Mouse (Mus musculus): Measurements from ENCODE around the gene Armh2. TPM values are rescaled to one million over a fixed set of nuclear protein-coding genes. Genes with fewer than 3 reads are reported as not detected.

The Armh2 gene
- total and polyA plus RNA-seq, 3 experiments = 0.19 TPM; not detected in 2

DNA sequence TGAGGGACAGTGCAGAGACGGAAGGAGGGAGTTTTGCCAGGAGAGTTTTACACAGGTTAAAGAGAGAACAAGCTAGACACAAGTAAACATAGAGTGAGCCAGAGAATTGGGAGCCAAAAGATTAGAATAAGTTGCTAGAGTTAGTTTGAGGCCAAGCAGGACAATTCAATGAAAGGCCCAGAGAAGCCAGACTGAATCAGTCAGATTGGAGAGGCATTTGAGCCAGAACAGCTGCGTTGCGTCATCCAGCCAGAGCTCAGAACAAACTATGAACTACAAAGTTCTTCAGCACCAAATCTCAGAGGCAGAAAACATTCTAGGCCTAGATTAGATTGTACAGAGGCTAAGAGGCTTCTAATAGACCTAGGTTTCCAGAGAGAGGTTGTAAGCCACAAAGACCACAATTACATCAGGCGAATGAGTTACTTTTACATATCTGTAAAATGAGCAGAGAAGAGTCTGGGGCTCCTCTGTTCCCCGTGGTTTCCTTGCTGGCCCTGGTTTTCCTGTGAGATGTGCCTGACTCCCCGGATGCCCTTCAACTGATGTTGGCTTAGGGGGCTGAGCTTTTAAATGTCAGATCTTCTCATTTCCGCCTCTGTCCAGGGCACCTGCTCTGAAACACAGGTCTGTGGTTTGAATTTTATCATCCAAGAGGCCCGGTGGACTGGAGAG, 37.8 kb downstream of the Armh2 start (continued):
- TF ChIP-seq MAFK (IDR thresholded peaks at IDR 0.05; ENCODE audit: borderline replicate concordance, low read depth, low read length) = no peak

DNA sequence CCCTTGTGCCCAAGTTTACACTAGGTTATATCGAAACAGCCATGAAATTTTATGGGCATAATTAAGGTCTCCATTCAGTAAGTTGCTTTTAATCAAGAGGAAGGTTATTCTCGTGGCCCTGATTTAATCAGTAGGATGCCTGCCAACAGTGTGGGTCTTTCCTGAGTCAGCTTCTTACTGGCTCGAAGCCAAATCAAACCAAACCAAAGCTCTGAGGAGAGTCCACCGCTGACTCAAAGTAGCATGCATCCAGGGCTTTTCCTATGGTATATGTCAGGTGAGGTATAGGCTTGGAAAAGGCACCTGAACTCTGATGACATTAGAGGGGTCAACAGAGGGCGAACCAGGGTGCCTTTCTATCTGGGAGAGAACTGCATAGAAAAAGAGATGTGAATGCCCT, 40.9 kb downstream of the Armh2 start:
- Histone ChIP-seq H3K4me3 (ENCODE audit: control insufficient read depth in 1 of 2, insufficient read depth in 1 of 2, low read depth in 2 of 2, low read length in 2 of 2) (no peak overlapping the region), H3K79me2 (ENCODE audit: control insufficient read depth, insufficient read depth, low read length, poor library complexity) (no peaks in the 10 kb centered on the region), H3K27me3 (ENCODE audit: control insufficient read depth in 1 of 2, insufficient read depth in 2 of 2, low read length in 2 of 2) (no peaks in the 10 kb centered on the region; a peak in 1 of 4 replicates), H3K9ac (ENCODE audit: control insufficient read depth, low read depth, low read length, poor library complexity, severe bottlenecking) (no peak overlapping the region), H3K4me1 (ENCODE audit: control insufficient read depth in 1 of 2, insufficient read depth in 2 of 2, low read length in 2 of 2) (peaks cover 8 to 18% of the 10 kb centered on the region in 2 experiments), H3K27ac (ENCODE audit: control insufficient read depth, low read depth, low read length) (no peak overlapping the region), H3K9me3 (replicated peaks; ENCODE audit: insufficient read depth, low read length) (no peaks in the 10 kb centered on the region), H3K36me3 (ENCODE audit: control insufficient read depth in 1 of 2, insufficient read depth in 2 of 2, low read length in 2 of 2) (peaks cover 0 to 8% of the 10 kb centered on the region in 2 experiments; a peak in 2 of 4 replicates)
- DNase-seq (ENCODE audit: low read depth, low spot score) = peak; percentile 63
- TF ChIP-seq ETS1 (IDR thresholded peaks at IDR 0.05; ENCODE audit: low read depth, low read length) (peak; percentile 23; the same call in 1 of the 2 replicates), ZKSCAN1 (IDR thresholded peaks at IDR 0.05; ENCODE audit: low read depth, low read length) (no peak), E2F4 (IDR thresholded peaks at IDR 0.05; ENCODE audit: borderline replicate concordance, low read depth, low read length) (no peak), MAX (IDR thresholded peaks at IDR 0.05; ENCODE audit: low read length) (no peak), RAD21 (IDR thresholded peaks at IDR 0.05; ENCODE audit: low read depth, low read length) (no peak), ZMIZ1 (IDR thresholded peaks at IDR 0.05; ENCODE audit: low read depth, low read length) (no peak), GABPA (IDR thresholded peaks at IDR 0.05; ENCODE audit: low read depth, low read length) (no peak), TBP (IDR thresholded peaks at IDR 0.05; ENCODE audit: low read depth, low read length) (no peak), USF2 (IDR thresholded peaks at IDR 0.05; ENCODE audit: borderline replicate concordance in 1 of 2, insufficient read depth in 1 of 2, low read depth in 1 of 2, low read length in 2 of 2) (no peak), CHD1 (IDR thresholded peaks at IDR 0.05; ENCODE audit: low read depth, low read length) (no peak), POLR2A (IDR thresholded peaks at IDR 0.05; ENCODE audit: control insufficient read depth in 1 of 2, insufficient read depth in 1 of 2, low read depth in 1 of 2, low read length in 2 of 2, poor library complexity in 1 of 2) (no peak), ZNF384 (IDR thresholded peaks at IDR 0.05; ENCODE audit: low read depth, low read length) (no peak), POLR2AphosphoS5 (IDR thresholded peaks at IDR 0.05; ENCODE audit: borderline replicate concordance, low read depth, low read length) (no peak), SMC3 (IDR thresholded peaks at IDR 0.05; ENCODE audit: low read depth, low read length) (no peak), MAFK (IDR thresholded peaks at IDR 0.05; ENCODE audit: borderline replicate concordance, low read depth, low read length) (no peak), BHLHE40 (IDR thresholded peaks at IDR 0.05; ENCODE audit: borderline replicate concordance, low read depth, low read length) (no peak), MXI1 (IDR thresholded peaks at IDR 0.05; ENCODE audit: low read depth, low read length) (0 out of 2 replicates have a peak, but pooled peaks have one; percentile 25), HCFC1 (IDR thresholded peaks at IDR 0.05; ENCODE audit: low read depth, low read length) (no peak), ELF1 (IDR thresholded peaks at IDR 0.05; ENCODE audit: low read depth, low read length) (no peak), RCOR1 (IDR thresholded peaks at IDR 0.05; ENCODE audit: low read depth, low read length) (peak; percentile 95), GATA1 (IDR thresholded peaks at IDR 0.05; ENCODE audit: low read depth, low read length) (peak; percentile 40; the same call in 1 of the 2 replicates), KAT2A (conservative IDR thresholded peaks at IDR 0.05; ENCODE audit: low read depth, low read length) (no peak), USF1 (IDR thresholded peaks at IDR 0.05; ENCODE audit: low read depth, low read length) (no peak), ZC3H11A (IDR thresholded peaks at IDR 0.05; ENCODE audit: low read depth, low read length) (no peak), UBTF (IDR thresholded peaks at IDR 0.05; ENCODE audit: borderline replicate concordance, insufficient read depth, low read depth, low read length) (no peak), TAL1 (IDR thresholded peaks at IDR 0.05; ENCODE audit: low read length) (no peak), NELFE (IDR thresholded peaks at IDR 0.05; ENCODE audit: low read depth, low read length) (no peak), MYC (IDR thresholded peaks at IDR 0.05; ENCODE audit: low read depth, low read length) (no peak), JUND (IDR thresholded peaks at IDR 0.05; ENCODE audit: low read depth, low read length) (no peak), CHD2 (IDR thresholded peaks at IDR 0.05; ENCODE audit: low read length) (no peak), MEF2A (IDR thresholded peaks at IDR 0.05; ENCODE audit: extremely low read depth, insufficient replicate concordance, low read depth, low read length, poor library complexity, severe bottlenecking) (no peak), TCF12 (IDR thresholded peaks at IDR 0.05; ENCODE audit: low read depth, low read length) (0 out of 2 replicates have a peak, but pooled peaks have one; percentile 9), NRF1 (IDR thresholded peaks at IDR 0.05; ENCODE audit: insufficient read depth, low read depth, low read length, poor library complexity, severe bottlenecking) (no peak), CTCF (IDR thresholded peaks at IDR 0.05 in 2 of 3, conservative IDR thresholded peaks at IDR 0.05 in 1 of 3; ENCODE audit: control insufficient read depth in 1 of 3, insufficient read depth in 1 of 3, low read depth in 2 of 3, low read length in 3 of 3, poor library complexity in 1 of 3, severe bottlenecking in 1 of 3) (no peak)
